Mouse (Mus musculus) kidney, postnatal 0 days (tissue): ENCODE data around the gene Rchy1. TPM values are rescaled to one million over a fixed set of nuclear protein-coding genes. Genes with fewer than 3 reads are reported as not detected.
"Not testable (repeated sequence)": the region's sequence is repeated elsewhere in the genome, so short reads cannot be mapped to it uniquely, and the experiment has no call there.

Experiments used
- ATAC-seq: fragments of 200-750 bp; cut with Nextera tagmentation; replicated peaks from 2 replicates; pipeline ENCODE4 v1.8.0; 2017; ENCODE audit warnings: low read depth, moderate number of reproducible peaks, moderate TSS enrichment, moderate library complexity; ENCODE audit not compliant: low FRiP score
- DNase-seq: peaks from one replicate; pipeline ENCODE4 v3.0.0-alpha.2; 2016; ENCODE audit warnings: low spot score
- H3K27ac ChIP-seq: fragments of 300-500 bp; sonication (generic); 2 replicates; pipeline ENCODE4 v1.5.1; 2014; ENCODE audit warnings: mild to moderate bottlenecking
- H3K27me3 ChIP-seq: fragments of 300-500 bp; sonication (generic); 2 replicates; pipeline ENCODE4 v1.6.1; 2014; ENCODE audit warnings: low read length, mixed read lengths; ENCODE audit not compliant: insufficient read depth
- H3K36me3 ChIP-seq: fragments of 300-500 bp; sonication (generic); 2 replicates; pipeline ENCODE4 v1.6.1; 2014; ENCODE audit warnings: low read length, mixed read lengths; ENCODE audit not compliant: insufficient read depth
- H3K4me1 ChIP-seq: fragments of 300-500 bp; sonication (generic); replicated peaks from 2 replicates; pipeline ENCODE4 v1.6.1; 2014; ENCODE audit warnings: antibody characterized with exemption, low read length, mixed read lengths; ENCODE audit not compliant: insufficient read depth
- H3K4me2 ChIP-seq: fragments of 300-500 bp; sonication (generic); 2 replicates; pipeline ENCODE4 v1.6.1; 2014; ENCODE audit warnings: mild to moderate bottlenecking, low read length, moderate library complexity, mixed read lengths
- H3K4me3 ChIP-seq: fragments of 300-500 bp; sonication (generic); replicated peaks from 2 replicates; pipeline ENCODE4 v1.5.1; 2014; ENCODE audit warnings: low read depth, low read length
- H3K9ac ChIP-seq: fragments of 300-500 bp; sonication (generic); 2 replicates; pipeline ENCODE4 v1.6.1; 2014; ENCODE audit warnings: low read depth, low read length
- H3K9me3 ChIP-seq: fragments of 300-500 bp; sonication (generic); replicated peaks from 2 replicates; pipeline ENCODE4 v1.6.1; 2016; ENCODE audit warnings: low read length, inconsistent platforms, mixed read lengths
- CTCF ChIP-seq: IDR thresholded peaks from 2 replicates; pipeline ENCODE4 v1.5.1; 2016; ENCODE audit warnings: antibody characterized with exemption, low read depth, mild to moderate bottlenecking, moderate library complexity
- WGBS: fragments of 180-500 bp; shearing (Covaris S2); extraction: QIAGEN DNeasy Blood & Tissue Kit; methylation state at CpG from one replicate; pipeline ENCODE4 v1.1.7; 2014; 5-methylcytosine and 5-hydroxymethylcytosine counted together
- polyA plus RNA-seq: library from polyadenylated mRNA; unstranded; fragments of >200 nt; fragmentation: Nextera tagmentation; extraction: Ambion mirVana; gene quantifications from 2 replicates; pipeline ENCODE4 v1.2.1, GENCODE M21; 2015

Rchy1 gene
- polyA plus RNA-seq, 1 experiment from 2014 or later, result 80.9 TPM

DNA sequence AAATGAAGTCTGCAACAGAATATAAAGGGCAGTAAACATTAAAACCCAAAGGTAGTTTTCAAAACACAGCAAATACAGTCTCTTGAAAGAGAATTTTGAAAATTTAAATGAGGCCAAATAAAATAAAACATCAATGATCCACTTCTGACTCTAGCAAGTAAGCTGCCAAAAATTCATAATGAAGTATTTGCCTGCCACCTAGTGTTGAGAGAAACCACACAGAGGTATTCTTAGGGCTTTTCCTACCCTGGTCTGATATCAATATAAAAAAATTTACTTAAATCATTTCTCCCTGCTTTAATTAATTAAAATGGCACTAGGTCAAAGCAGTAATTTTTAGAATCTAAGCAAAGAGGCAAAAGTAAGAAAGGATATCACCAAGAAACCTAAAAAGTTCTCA lies 11.5 kb downstream of the Rchy1 start:
- no peak for ATAC-seq
- peaks cover 43% of the 10 kb centered on the region for H3K36me3 ChIP-seq
- no peaks in the 10 kb centered on the region for H3K9me3 ChIP-seq
- no peak overlapping the region for H3K9ac ChIP-seq
- peak; percentile 57 for DNase-seq
- no peak overlapping the region for H3K27ac ChIP-seq
- no peak overlapping the region for H3K4me2 ChIP-seq
- TF ChIP-seq CTCF, result peak; percentile 63
- no peak overlapping the region for H3K4me3 ChIP-seq
- H3K4me1 ChIP-seq, result no peaks in the 10 kb centered on the region
- no peaks in the 10 kb centered on the region for H3K27me3 ChIP-seq

DNA sequence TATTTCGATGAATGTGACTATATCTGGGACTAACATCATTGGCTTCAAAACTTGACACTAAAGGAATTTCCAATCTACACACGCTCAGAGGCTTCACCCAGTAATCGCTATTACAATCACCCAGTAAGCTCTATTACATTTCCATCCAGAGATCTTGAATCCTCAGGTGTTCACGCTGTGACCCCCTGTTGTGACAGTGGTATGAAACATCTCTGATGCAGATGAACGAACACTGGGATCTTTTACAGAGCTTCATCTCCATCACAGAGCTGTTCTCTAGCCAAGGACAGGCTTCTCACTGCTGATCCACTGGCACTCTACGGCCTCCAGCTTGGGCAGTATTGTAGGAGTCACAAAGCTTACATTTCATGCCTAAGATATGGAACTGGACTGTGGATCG lies 13.4 kb downstream of the Rchy1 start:
- Histone ChIP-seq H3K9ac (no peak overlapping the region), H3K4me1 (no peaks in the 10 kb centered on the region), H3K4me3 (no peak overlapping the region), H3K27me3 (no peaks in the 10 kb centered on the region), H3K27ac (no peak overlapping the region), H3K9me3 (no peaks in the 10 kb centered on the region), H3K4me2 (no peak overlapping the region), H3K36me3 (peaks cover 38% of the 10 kb centered on the region)
- DNase-seq, result no peak
- WGBS, result 93% methylated on average over 7 of the region's 7 CpGs
- no peak for TF ChIP-seq CTCF
- no peak for ATAC-seq

DNA sequence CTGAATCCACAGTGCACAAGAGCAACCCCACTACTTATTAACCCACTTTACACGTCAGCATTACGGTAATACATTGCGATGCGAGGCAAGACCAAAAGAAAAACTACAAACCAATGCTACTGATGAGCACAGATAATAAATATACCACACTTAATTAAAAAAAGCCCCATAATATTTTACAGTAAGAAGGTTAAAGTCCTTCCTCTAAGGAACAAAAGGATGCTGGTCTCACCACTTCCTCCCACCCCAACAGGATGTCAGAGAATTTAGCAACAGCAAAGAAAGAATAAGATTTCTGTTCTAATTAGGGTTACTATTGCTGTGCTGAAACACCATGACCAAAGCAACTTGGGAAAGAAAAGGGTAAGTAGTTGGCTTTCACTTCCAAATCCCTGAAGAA lies 15.9 kb downstream of the Rchy1 start:
- H3K4me2 ChIP-seq, result no peak overlapping the region
- H3K9ac ChIP-seq, result no peak overlapping the region
- H3K36me3 ChIP-seq, result peaks cover 24% of the 10 kb centered on the region; the same call in 1 of the 2 replicates
- H3K27me3 ChIP-seq, result no peaks in the 10 kb centered on the region
- H3K4me3 ChIP-seq, result no peak overlapping the region
- WGBS, result 94% methylated on average over 4 of the region's 4 CpGs
- no peak for ATAC-seq
- H3K27ac ChIP-seq, result no peak overlapping the region
- no peaks in the 10 kb centered on the region for H3K9me3 ChIP-seq
- no peak for TF ChIP-seq CTCF
- no peaks in the 10 kb centered on the region for H3K4me1 ChIP-seq
- no peak for DNase-seq

DNA sequence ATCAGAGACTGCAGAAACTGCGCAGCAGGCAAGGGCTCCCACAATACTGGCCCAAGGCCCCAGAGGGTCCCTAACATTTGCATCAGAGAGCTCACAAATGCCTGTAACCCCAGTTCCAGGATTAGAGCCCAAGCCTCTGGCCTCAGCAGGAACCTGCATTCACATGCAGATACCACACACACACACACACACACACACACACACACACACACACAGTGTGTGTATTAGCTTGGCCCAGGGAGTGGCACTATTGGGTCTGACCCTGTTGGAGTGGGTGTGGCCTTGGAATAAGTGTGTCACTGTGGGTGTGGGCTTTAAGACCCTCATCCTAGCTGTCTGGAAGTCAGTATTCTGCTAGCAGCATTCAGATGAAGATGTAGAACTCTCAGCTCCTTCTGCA lies 17.3 kb downstream of the Rchy1 start:
- not testable (repeated sequence) for H3K4me3 ChIP-seq, H3K4me2 ChIP-seq, H3K27me3 ChIP-seq, ATAC-seq, H3K9me3 ChIP-seq, H3K4me1 ChIP-seq, DNase-seq, H3K9ac ChIP-seq, H3K27ac ChIP-seq
- WGBS, result 93% methylated on average over 1 of the region's 1 CpGs
- H3K36me3 ChIP-seq, result peaks cover 23% of the 10 kb centered on the region; the same call in 1 of the 2 replicates

DNA sequence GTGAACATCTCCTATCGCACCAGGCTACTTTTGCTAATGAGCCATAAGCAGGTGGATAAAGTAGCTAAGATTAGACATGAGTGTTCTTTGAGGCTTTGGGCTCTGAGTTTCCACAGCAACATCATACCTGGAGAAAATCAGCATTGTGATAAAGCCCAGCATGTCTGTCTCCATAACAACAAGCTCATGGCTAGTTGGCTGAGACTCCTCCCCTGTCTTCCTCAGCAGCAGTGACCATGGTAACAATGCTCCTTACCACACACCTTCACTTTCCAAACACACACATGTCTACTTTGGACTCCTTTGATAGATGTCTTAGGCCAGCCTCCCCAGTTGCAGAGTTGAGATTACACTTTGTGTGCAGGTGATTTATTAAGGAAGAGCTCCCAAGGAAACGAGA lies 49.6 kb downstream of the Rchy1 start:
- WGBS, result 55% methylated on average over 2 of the region's 2 CpGs
- no peaks in the 10 kb centered on the region for H3K27me3 ChIP-seq
- no peak for DNase-seq
- no peak overlapping the region for H3K4me2 ChIP-seq
- no peak overlapping the region for H3K9ac ChIP-seq
- H3K4me3 ChIP-seq, result no peak overlapping the region
- TF ChIP-seq CTCF, result no peak
- ATAC-seq, result no peak
- H3K27ac ChIP-seq, result no peak overlapping the region
- H3K4me1 ChIP-seq, result no peaks in the 10 kb centered on the region
- no peaks in the 10 kb centered on the region for H3K36me3 ChIP-seq
- no peaks in the 10 kb centered on the region for H3K9me3 ChIP-seq

DNA sequence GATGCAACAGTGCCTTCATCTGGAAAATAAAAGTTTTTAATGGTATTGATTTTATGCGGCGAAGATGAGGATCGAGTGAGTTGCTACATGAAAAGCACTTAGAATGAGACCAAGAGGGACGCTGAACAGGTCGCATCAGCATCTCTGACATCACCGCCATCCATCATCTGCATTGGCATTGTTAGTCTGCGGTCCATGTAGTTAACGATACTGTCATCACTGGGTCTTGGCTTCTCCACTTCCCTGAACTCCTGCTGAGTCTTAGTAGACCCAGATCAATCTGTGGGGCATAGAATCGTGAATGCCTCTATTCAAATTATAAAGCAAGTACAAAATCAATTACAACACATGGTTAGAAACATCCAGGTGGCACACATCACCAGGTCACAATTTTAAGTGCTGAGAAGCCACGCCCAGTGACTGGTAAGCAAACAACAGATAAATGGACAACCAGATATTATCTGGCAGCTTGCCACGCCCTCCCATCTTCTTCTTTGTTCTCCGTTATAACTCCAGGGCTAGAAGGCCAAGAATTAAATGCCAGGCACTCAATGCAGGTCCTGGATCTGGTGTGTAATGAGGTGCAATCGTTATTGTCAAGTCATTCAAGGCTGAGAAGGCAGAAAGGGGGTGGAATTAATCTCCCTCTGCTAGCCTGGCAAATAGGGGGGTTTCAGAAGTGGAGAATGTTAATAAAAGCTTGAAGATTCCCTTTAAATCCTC lies 51.3 kb downstream of the Rchy1 start:
- Histone ChIP-seq H3K4me3 (no peak overlapping the region), H3K27me3 (no peaks in the 10 kb centered on the region), H3K27ac (no peak overlapping the region), H3K9me3 (no peaks in the 10 kb centered on the region), H3K4me1 (no peaks in the 10 kb centered on the region), H3K36me3 (no peaks in the 10 kb centered on the region), H3K9ac (no peak overlapping the region), H3K4me2 (no peak overlapping the region)
- ATAC-seq (no peak), DNase-seq (no peak)
- WGBS, result 81% methylated on average over 13 of the region's 13 CpGs
- TF ChIP-seq CTCF, result no peak

DNA sequence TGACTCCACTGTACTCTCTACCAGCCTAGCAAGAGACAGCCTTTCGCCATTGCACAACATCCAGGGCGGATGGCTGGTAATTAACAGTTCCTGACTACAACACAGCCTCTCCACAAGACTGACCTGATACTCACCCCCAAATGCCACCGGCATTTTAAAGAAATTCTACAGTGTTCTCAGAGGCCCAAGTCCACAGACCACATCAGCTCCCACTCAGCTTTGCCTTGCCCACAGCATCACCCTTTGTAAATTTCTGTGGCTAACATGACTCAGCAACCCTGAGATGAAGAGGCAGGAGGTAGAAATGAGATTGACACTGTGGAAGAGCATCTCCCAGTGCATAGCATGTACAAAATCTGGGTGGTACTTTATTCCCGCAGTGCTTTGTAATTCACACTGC lies 52.3 kb downstream of the Rchy1 start:
- Histone ChIP-seq H3K4me1 (no peaks in the 10 kb centered on the region), H3K36me3 (no peaks in the 10 kb centered on the region), H3K4me3 (no peak overlapping the region), H3K4me2 (no peak overlapping the region), H3K9ac (no peak overlapping the region), H3K27ac (no peak overlapping the region), H3K9me3 (no peaks in the 10 kb centered on the region), H3K27me3 (no peaks in the 10 kb centered on the region)
- ATAC-seq (no peak), DNase-seq (no peak)
- 89% methylated on average over 4 of the region's 4 CpGs for WGBS
- no peak for TF ChIP-seq CTCF
